Mouse (Mus musculus) hindbrain, embryonic 11.5 days (tissue): Measurements from ENCODE around the gene Usp11. TPM values are rescaled to one million over a fixed set of nuclear protein-coding genes. Genes with fewer than 3 reads are reported as not detected.

Experiments used
- ATAC-seq: fragments of 200-750 bp; cut with Nextera tagmentation; 2 replicates; pipeline ENCODE4 v1.8.0; 2017; ENCODE audit warnings: mild to moderate bottlenecking, moderate TSS enrichment, moderate library complexity; ENCODE audit not compliant: low FRiP score
- DNase-seq: peaks from one replicate; pipeline ENCODE4 v3.0.0-alpha.2; 2015; ENCODE audit warnings: low spot score
- H3K27ac ChIP-seq: fragments of 300-500 bp; sonication (generic); 2 replicates; pipeline ENCODE4 v1.5.1; 2014; ENCODE audit warnings: mild to moderate bottlenecking, low read depth, low read length
- H3K27me3 ChIP-seq: fragments of 300-500 bp; sonication (generic); 2 replicates; pipeline ENCODE4 v1.6.1; 2014; ENCODE audit warnings: mild to moderate bottlenecking, low read length, moderate library complexity, mixed read lengths; ENCODE audit not compliant: control insufficient read depth, insufficient read depth
- H3K36me3 ChIP-seq: fragments of 300-500 bp; sonication (generic); 2 replicates; pipeline ENCODE4 v1.6.1; 2014; ENCODE audit warnings: mild to moderate bottlenecking, low read length, moderate library complexity, mixed read lengths; ENCODE audit not compliant: control insufficient read depth, insufficient read depth
- H3K4me1 ChIP-seq: fragments of 300-500 bp; sonication (generic); replicated peaks from 2 replicates; pipeline ENCODE4 v1.6.1; 2014; ENCODE audit warnings: low read length, mixed read lengths; ENCODE audit not compliant: control insufficient read depth, insufficient read depth
- H3K4me2 ChIP-seq: fragments of 300-500 bp; sonication (generic); replicated peaks from 2 replicates; pipeline ENCODE4 v1.6.1; 2014; ENCODE audit warnings: mild to moderate bottlenecking, low read depth, low read length
- H3K4me3 ChIP-seq: fragments of 300-500 bp; sonication (generic); 2 replicates; pipeline ENCODE4 v1.5.1; 2014; ENCODE audit warnings: low read depth, low read length
- H3K9ac ChIP-seq: fragments of 300-500 bp; sonication (generic); 2 replicates; pipeline ENCODE4 v1.6.1; 2014; ENCODE audit warnings: low read depth, low read length
- H3K9me3 ChIP-seq: fragments of 300-500 bp; sonication (generic); 2 replicates; pipeline ENCODE4 v1.6.1; 2016; ENCODE audit warnings: low read length; ENCODE audit not compliant: control insufficient read depth
- WGBS: fragments of 180-500 bp; shearing (Covaris S2); extraction: QIAGEN DNeasy Blood & Tissue Kit; methylation state at CpG from one replicate; pipeline ENCODE4 v1.1.7; 2014; 5-methylcytosine and 5-hydroxymethylcytosine counted together
- polyA plus RNA-seq: library from polyadenylated mRNA; unstranded; fragments of >200 nt; fragmentation: Nextera tagmentation; extraction: Ambion mirVana; gene quantifications from 2 replicates; pipeline ENCODE4 v1.2.1, GENCODE M21; 2014

Gene Usp11
- polyA plus RNA-seq = 76.7 and 87.5 TPM in 2 replicates

- H3K27me3 ChIP-seq = no peaks in the 10 kb centered on the region
- peak within 1 kb of the TSS; percentile 88 for H3K27ac ChIP-seq
- H3K9ac ChIP-seq = peak within 1 kb of the TSS; percentile 74
- 16% methylated on average over 32 of the region's 32 CpGs for WGBS
- peak; percentile 75 for DNase-seq
- peak; percentile 77 for ATAC-seq
- H3K4me3 ChIP-seq = peak within 1 kb of the TSS; percentile 57
- H3K9me3 ChIP-seq = no peaks in the 10 kb centered on the region
- no peaks in the 10 kb centered on the region for H3K36me3 ChIP-seq
- no peaks in the 10 kb centered on the region for H3K4me1 ChIP-seq
- peak within 1 kb of the TSS; percentile 31 for H3K4me2 ChIP-seq
Measured at GRCm38 (mm10) chrX:20703741-20704290, at the start of gene Usp11. Usp11 (plus strand) TSS chrX:20703906.

GRCm38 (mm10) chrX:20657593-20657992, 46.1 kb upstream of the Usp11 start:
- ATAC-seq = 0 out of 2 replicates have a peak, but pooled peaks have one; percentile 5
- WGBS = 34% methylated on average over 5 of the region's 5 CpGs
- no peak overlapping the region for H3K4me3 ChIP-seq
- H3K9ac ChIP-seq = no peak overlapping the region
- H3K27ac ChIP-seq = no peak overlapping the region
- H3K36me3 ChIP-seq = no peaks in the 10 kb centered on the region
- no peaks in the 10 kb centered on the region for H3K9me3 ChIP-seq
- DNase-seq = peak; percentile 1
- H3K4me1 ChIP-seq = no peaks in the 10 kb centered on the region
- H3K4me2 ChIP-seq = peak overlapping the region; percentile 28; the same call in 1 of the 2 replicates
- H3K27me3 ChIP-seq = no peaks in the 10 kb centered on the region

GRCm38 (mm10) chrX:20658026-20658652, 45.6 kb upstream of the Usp11 start, which contains the start of gene Uba1:
Uba1 (plus strand) TSS chrX:20658326.
- 15% methylated on average over 27 of the region's 27 CpGs for WGBS
- H3K4me3 ChIP-seq = peak within 1 kb of the TSS; percentile 42
- peak within 1 kb of the TSS; percentile 60 for H3K4me2 ChIP-seq
- no peak within 1 kb of the TSS for H3K9ac ChIP-seq
- no peaks in the 10 kb centered on the region for H3K27me3 ChIP-seq
- peak; percentile 82 for ATAC-seq
- H3K27ac ChIP-seq = no peak within 1 kb of the TSS
- no peaks in the 10 kb centered on the region for H3K36me3 ChIP-seq
- H3K9me3 ChIP-seq = no peaks in the 10 kb centered on the region
- H3K4me1 ChIP-seq = no peaks in the 10 kb centered on the region
- DNase-seq = peak; percentile 86

- Histone ChIP-seq H3K9me3 (no peaks in the 10 kb centered on the region), H3K27ac (no peak overlapping the region), H3K27me3 (no peaks in the 10 kb centered on the region), H3K9ac (no peak overlapping the region), H3K4me1 (no peaks in the 10 kb centered on the region), H3K4me3 (peak overlapping the region; percentile 42), H3K4me2 (peak overlapping the region; percentile 60), H3K36me3 (no peaks in the 10 kb centered on the region)
- WGBS = 12% methylated on average over 24 of the region's 24 CpGs
- peak; percentile 7 for DNase-seq
- ATAC-seq = 0 out of 2 replicates have a peak, but pooled peaks have one; percentile 3
Measured at GRCm38 (mm10) chrX:20658891-20659406, 44.8 kb upstream of the Usp11 start.

GRCm38 (mm10) chrX:20662317-20662715, 41.4 kb upstream of the Usp11 start:
- no peaks in the 10 kb centered on the region for H3K9me3 ChIP-seq
- WGBS = 15% methylated on average over 5 of the region's 5 CpGs
- ATAC-seq (peak; percentile 77), DNase-seq (no peak)
- H3K27me3 ChIP-seq = no peaks in the 10 kb centered on the region
- peak overlapping the region; percentile 61 for H3K27ac ChIP-seq
- no peaks in the 10 kb centered on the region for H3K36me3 ChIP-seq
- H3K9ac ChIP-seq = no peak overlapping the region
- no peaks in the 10 kb centered on the region for H3K4me1 ChIP-seq
- no peak overlapping the region for H3K4me2 ChIP-seq
- no peak overlapping the region for H3K4me3 ChIP-seq

- no peaks in the 10 kb centered on the region for H3K36me3 ChIP-seq
- no peaks in the 10 kb centered on the region for H3K27me3 ChIP-seq
- ATAC-seq (peak; percentile 87), DNase-seq (peak; percentile 86)
- peak overlapping the region; percentile 73 for H3K9ac ChIP-seq
- no peaks in the 10 kb centered on the region for H3K9me3 ChIP-seq
- WGBS = 24% methylated on average over 21 of the region's 28 CpGs
- peak overlapping the region; percentile 49 for H3K4me2 ChIP-seq
- peak overlapping the region; percentile 60 for H3K4me3 ChIP-seq
- peak overlapping the region; percentile 78 for H3K27ac ChIP-seq
- no peaks in the 10 kb centered on the region for H3K4me1 ChIP-seq
Measured at GRCm38 (mm10) chrX:20662716-20663443, 40.8 kb upstream of the Usp11 start.

- no peak overlapping the region for H3K27ac ChIP-seq
- DNase-seq (no peak), ATAC-seq (0 out of 2 replicates have a peak, but pooled peaks have one; percentile 11)
- H3K4me3 ChIP-seq = peak overlapping the region; percentile 60
- peak overlapping the region; percentile 73 for H3K9ac ChIP-seq
- WGBS = 13% methylated on average over 9 of the region's 9 CpGs
- no peaks in the 10 kb centered on the region for H3K9me3 ChIP-seq
- H3K4me2 ChIP-seq = peak overlapping the region; percentile 49
- H3K27me3 ChIP-seq = no peaks in the 10 kb centered on the region
- no peaks in the 10 kb centered on the region for H3K4me1 ChIP-seq
- H3K36me3 ChIP-seq = no peaks in the 10 kb centered on the region
Measured at GRCm38 (mm10) chrX:20663444-20663790, 40.3 kb upstream of the Usp11 start.

- WGBS = 24% methylated on average over 16 of the region's 16 CpGs
- Histone ChIP-seq H3K4me1 (no peaks in the 10 kb centered on the region), H3K36me3 (no peaks in the 10 kb centered on the region), H3K9me3 (no peaks in the 10 kb centered on the region), H3K4me3 (peak within 1 kb of the TSS; percentile 62), H3K27me3 (no peaks in the 10 kb centered on the region), H3K9ac (peak within 1 kb of the TSS; percentile 77), H3K27ac (peak within 1 kb of the TSS; percentile 96), H3K4me2 (peak within 1 kb of the TSS; percentile 53)
- peak; percentile 93 for ATAC-seq
- DNase-seq = peak; percentile 81
Measured at GRCm38 (mm10) chrX:20687519-20688067, 16.1 kb upstream of the Usp11 start, which contains the start of gene Cdk16. Cdk16 (plus strand) TSS chrX:20687954.
